Mouse (Mus musculus): ENCODE data around the gene Spag9. TPM values are rescaled to one million over a fixed set of nuclear protein-coding genes. Genes with fewer than 3 reads are reported as not detected.

The Spag9 gene
- polyA plus RNA-seq, 1 experiment from 2014 or later: 86.6 TPM

GRCm38 (mm10) chr11:93972951-93973350 is 22.9 kb upstream of the Spag9 start:
- Histone ChIP-seq H3K4me3 (ENCODE audit: low read depth, low read length) (no peak overlapping the region), H3K9ac (ENCODE audit: low read length) (no peak overlapping the region), H3K4me2 (ENCODE audit: low read depth) (no peak overlapping the region), H3K27ac (ENCODE audit: low read depth, low read length) (no peak overlapping the region), H3K4me1 (ENCODE audit: control insufficient read depth, insufficient read depth, low read length) (peaks cover 4% of the 10 kb centered on the region; the same call in 1 of the 2 replicates), H3K9me3 (ENCODE audit: control insufficient read depth, low read length) (no peaks in the 10 kb centered on the region), H3K36me3 (ENCODE audit: control insufficient read depth, insufficient read depth, low read length) (no peaks in the 10 kb centered on the region), H3K27me3 (ENCODE audit: control insufficient read depth, insufficient read depth, low read length) (no peaks in the 10 kb centered on the region)
- ATAC-seq (ENCODE audit: insufficient read depth, low FRiP score, low TSS enrichment): no peak
- DNase-seq (ENCODE audit: low spot score): no peak
- WGBS: 96% methylated on average over 5 of the region's 5 CpGs

GRCm38 (mm10) chr11:93979502-93980049 is 16.3 kb upstream of the Spag9 start:
- Histone ChIP-seq H3K27ac (ENCODE audit: low read depth, low read length) (no peak overlapping the region), H3K4me3 (ENCODE audit: low read depth, low read length) (no peak overlapping the region), H3K9me3 (ENCODE audit: control insufficient read depth, low read length) (no peaks in the 10 kb centered on the region), H3K36me3 (ENCODE audit: control insufficient read depth, insufficient read depth, low read length) (no peaks in the 10 kb centered on the region), H3K4me1 (ENCODE audit: control insufficient read depth, insufficient read depth, low read length) (no peaks in the 10 kb centered on the region), H3K4me2 (ENCODE audit: low read depth) (no peak overlapping the region), H3K27me3 (ENCODE audit: control insufficient read depth, insufficient read depth, low read length) (no peaks in the 10 kb centered on the region), H3K9ac (ENCODE audit: low read length) (no peak overlapping the region)
- ATAC-seq (ENCODE audit: insufficient read depth, low FRiP score, low TSS enrichment): no peak; the same call in 1 of the 2 replicates
- no peak for DNase-seq (ENCODE audit: low spot score)
- 29% methylated on average over 6 of the region's 6 CpGs for WGBS

GRCm38 (mm10) chr11:93984619-93985018 is 11.3 kb upstream of the Spag9 start:
- no peaks in the 10 kb centered on the region for H3K9me3 ChIP-seq (ENCODE audit: control insufficient read depth, low read length)
- H3K4me3 ChIP-seq (ENCODE audit: low read depth, low read length): no peak overlapping the region
- DNase-seq (ENCODE audit: low spot score) (no peak), ATAC-seq (ENCODE audit: insufficient read depth, low FRiP score, low TSS enrichment) (no peak)
- no peak overlapping the region for H3K27ac ChIP-seq (ENCODE audit: low read depth, low read length)
- H3K27me3 ChIP-seq (ENCODE audit: control insufficient read depth, insufficient read depth, low read length): no peaks in the 10 kb centered on the region
- no peak overlapping the region for H3K4me2 ChIP-seq (ENCODE audit: low read depth)
- H3K9ac ChIP-seq (ENCODE audit: low read length): no peak overlapping the region
- 86% methylated on average over 3 of the region's 3 CpGs for WGBS
- H3K4me1 ChIP-seq (ENCODE audit: control insufficient read depth, insufficient read depth, low read length): no peaks in the 10 kb centered on the region
- no peaks in the 10 kb centered on the region for H3K36me3 ChIP-seq (ENCODE audit: control insufficient read depth, insufficient read depth, low read length)

- Histone ChIP-seq H3K4me1 (ENCODE audit: control insufficient read depth, insufficient read depth, low read length) (no peaks in the 10 kb centered on the region), H3K9me3 (ENCODE audit: control insufficient read depth, low read length) (no peaks in the 10 kb centered on the region), H3K9ac (ENCODE audit: low read length) (no peak overlapping the region), H3K4me3 (ENCODE audit: low read depth, low read length) (no peak overlapping the region), H3K27ac (ENCODE audit: low read depth, low read length) (no peak overlapping the region), H3K27me3 (ENCODE audit: control insufficient read depth, insufficient read depth, low read length) (no peaks in the 10 kb centered on the region), H3K36me3 (ENCODE audit: control insufficient read depth, insufficient read depth, low read length) (no peaks in the 10 kb centered on the region), H3K4me2 (ENCODE audit: low read depth) (no peak overlapping the region)
- WGBS: 86% methylated on average over 5 of the region's 5 CpGs
- ATAC-seq (ENCODE audit: insufficient read depth, low FRiP score, low TSS enrichment) (no peak), DNase-seq (ENCODE audit: low spot score) (no peak)
These were observed 10.6 kb upstream of the Spag9 start for GRCm38 (mm10) chr11:93985265-93985664.

GRCm38 (mm10) chr11:93986298-93986697 is 9.6 kb upstream of the Spag9 start:
- no peak overlapping the region for H3K9ac ChIP-seq (ENCODE audit: low read length)
- H3K36me3 ChIP-seq (ENCODE audit: control insufficient read depth, insufficient read depth, low read length): no peaks in the 10 kb centered on the region
- no peak overlapping the region for H3K4me2 ChIP-seq (ENCODE audit: low read depth)
- H3K27me3 ChIP-seq (ENCODE audit: control insufficient read depth, insufficient read depth, low read length): no peaks in the 10 kb centered on the region
- H3K9me3 ChIP-seq (ENCODE audit: control insufficient read depth, low read length): no peaks in the 10 kb centered on the region
- H3K27ac ChIP-seq (ENCODE audit: low read depth, low read length): no peak overlapping the region
- no peaks in the 10 kb centered on the region for H3K4me1 ChIP-seq (ENCODE audit: control insufficient read depth, insufficient read depth, low read length)
- DNase-seq (ENCODE audit: low spot score): no peak
- no peak for ATAC-seq (ENCODE audit: insufficient read depth, low FRiP score, low TSS enrichment)
- no peak overlapping the region for H3K4me3 ChIP-seq (ENCODE audit: low read depth, low read length)

GRCm38 (mm10) chr11:93987026-93987425 is 8.9 kb upstream of the Spag9 start:
- Histone ChIP-seq H3K27ac (ENCODE audit: low read depth, low read length) (no peak overlapping the region), H3K9me3 (ENCODE audit: control insufficient read depth, low read length) (no peaks in the 10 kb centered on the region), H3K4me1 (ENCODE audit: control insufficient read depth, insufficient read depth, low read length) (no peaks in the 10 kb centered on the region), H3K4me2 (ENCODE audit: low read depth) (no peak overlapping the region), H3K36me3 (ENCODE audit: control insufficient read depth, insufficient read depth, low read length) (no peaks in the 10 kb centered on the region), H3K9ac (ENCODE audit: low read length) (no peak overlapping the region), H3K27me3 (ENCODE audit: control insufficient read depth, insufficient read depth, low read length) (no peaks in the 10 kb centered on the region), H3K4me3 (ENCODE audit: low read depth, low read length) (no peak overlapping the region)
- DNase-seq (ENCODE audit: low spot score): no peak
- no peak for ATAC-seq (ENCODE audit: insufficient read depth, low FRiP score, low TSS enrichment)
- WGBS: 86% methylated on average over 4 of the region's 4 CpGs

- H3K27me3 ChIP-seq (ENCODE audit: control insufficient read depth, insufficient read depth, low read length): no peaks in the 10 kb centered on the region
- no peak for DNase-seq (ENCODE audit: low spot score)
- no peak overlapping the region for H3K4me3 ChIP-seq (ENCODE audit: low read depth, low read length)
- H3K4me1 ChIP-seq (ENCODE audit: control insufficient read depth, insufficient read depth, low read length): no peaks in the 10 kb centered on the region
- H3K36me3 ChIP-seq (ENCODE audit: control insufficient read depth, insufficient read depth, low read length): no peaks in the 10 kb centered on the region
- H3K9ac ChIP-seq (ENCODE audit: low read length): no peak overlapping the region
- no peak for ATAC-seq (ENCODE audit: insufficient read depth, low FRiP score, low TSS enrichment)
- no peaks in the 10 kb centered on the region for H3K9me3 ChIP-seq (ENCODE audit: control insufficient read depth, low read length)
- H3K27ac ChIP-seq (ENCODE audit: low read depth, low read length): no peak overlapping the region
- H3K4me2 ChIP-seq (ENCODE audit: low read depth): no peak overlapping the region
- 78% methylated on average over 8 of the region's 8 CpGs for WGBS
These were observed 8.1 kb upstream of the Spag9 start for GRCm38 (mm10) chr11:93987625-93988327.

- Histone ChIP-seq H3K27ac (ENCODE audit: low read depth, low read length) (no peak overlapping the region), H3K9me3 (ENCODE audit: control insufficient read depth, low read length) (no peaks in the 10 kb centered on the region), H3K4me2 (ENCODE audit: low read depth) (no peak overlapping the region), H3K36me3 (ENCODE audit: control insufficient read depth, insufficient read depth, low read length) (no peaks in the 10 kb centered on the region), H3K27me3 (ENCODE audit: control insufficient read depth, insufficient read depth, low read length) (no peaks in the 10 kb centered on the region), H3K9ac (ENCODE audit: low read length) (no peak overlapping the region), H3K4me3 (ENCODE audit: low read depth, low read length) (no peak overlapping the region), H3K4me1 (ENCODE audit: control insufficient read depth, insufficient read depth, low read length) (no peaks in the 10 kb centered on the region)
- WGBS: 70% methylated on average over 12 of the region's 12 CpGs
- DNase-seq (ENCODE audit: low spot score) (no peak), ATAC-seq (ENCODE audit: insufficient read depth, low FRiP score, low TSS enrichment) (no peak)
These were observed 7.4 kb upstream of the Spag9 start for GRCm38 (mm10) chr11:93988328-93989062.
